Mouse (Mus musculus) regulatory T cell (primary cell): ENCODE results near the gene G3bp2.

ENCODE experiments used
- in situ Hi-C: fragments of 300-600 bp; cut with MboI, MseI; formaldehyde crosslinking; loops from one replicate; pipeline ENCODE4 v1.15.1; 2025; ENCODE audit warnings: high pct_unique_total_duplicates

G3bp2 gene

DNA sequence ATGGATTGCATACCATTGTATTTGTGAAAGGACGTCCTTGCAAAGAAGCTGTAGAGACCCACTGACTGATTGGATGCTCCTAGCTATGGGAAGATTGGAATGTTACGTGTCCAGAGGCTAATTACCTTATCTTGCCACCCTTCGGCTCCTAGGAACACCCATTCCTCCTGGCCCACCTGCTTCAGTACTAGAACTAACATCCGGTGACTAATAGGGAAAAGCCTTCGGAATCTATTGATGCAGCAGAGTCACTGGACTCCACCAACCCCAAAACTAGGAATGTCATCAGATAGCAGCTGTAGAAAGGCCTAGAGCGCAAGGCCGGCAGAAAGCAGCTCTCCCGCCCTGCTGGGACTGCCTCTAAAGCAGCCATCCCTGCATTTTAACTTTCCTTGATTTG lies 18.1 kb upstream of the G3bp2 start:
- in situ Hi-C loops: no loop called here

GRCm38 (mm10) chr5:92098351-92099109 lies 15.0 kb upstream of the G3bp2 start:
- in situ Hi-C loops: no loop called here

- in situ Hi-C loops: no loop called here
These were observed 14.3 kb upstream of the G3bp2 start for GRCm38 (mm10) chr5:92097779-92098178.

DNA sequence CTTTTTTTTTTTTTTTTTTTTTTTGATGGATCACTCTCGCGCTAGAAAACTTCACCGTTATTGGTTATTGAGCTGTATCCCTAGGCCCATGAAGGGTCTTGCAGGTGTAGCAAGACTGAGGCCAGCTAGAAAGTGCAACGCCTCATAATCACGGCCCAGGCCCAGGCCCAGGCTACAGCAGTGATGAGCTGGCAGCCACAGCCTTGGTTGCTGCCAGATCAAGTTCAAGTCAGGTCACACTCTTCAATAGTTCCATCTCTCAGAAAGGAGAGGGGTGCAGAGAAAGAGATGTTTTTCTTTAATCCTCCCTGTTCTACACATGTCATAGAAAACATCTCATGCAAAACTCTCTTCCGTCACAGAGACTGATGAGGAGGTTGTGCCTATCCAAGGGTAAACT lies 13.3 kb upstream of the G3bp2 start:
- in situ Hi-C loops: no loop called here

GRCm38 (mm10) chr5:92094062-92094415 lies 10.5 kb upstream of the G3bp2 start:
- in situ Hi-C loops: no loop called here

- in situ Hi-C loops: no loop called here
These were observed 9.9 kb upstream of the G3bp2 start for GRCm38 (mm10) chr5:92093263-92094061.

DNA sequence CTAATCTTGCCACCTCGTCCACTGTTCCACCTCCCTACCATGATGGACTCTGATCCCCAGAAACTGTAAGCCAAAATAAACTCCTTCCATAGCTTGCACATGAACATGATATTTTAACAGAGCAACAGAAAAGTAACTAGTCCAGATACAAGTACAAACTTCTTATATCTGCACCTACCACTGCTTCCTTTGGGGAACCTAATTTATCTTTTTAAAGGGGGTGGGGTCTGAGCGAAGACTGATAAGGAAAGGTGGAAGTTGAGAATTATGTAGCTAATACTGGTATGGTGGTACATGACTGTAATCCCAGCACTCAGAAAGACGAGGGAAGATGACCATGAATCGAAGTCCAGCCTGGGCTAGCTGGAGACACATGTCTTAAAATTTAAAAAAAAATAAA lies 4.0 kb upstream of the G3bp2 start:
- in situ Hi-C loops: no loop called here

GRCm38 (mm10) chr5:92085821-92086550 lies 2.5 kb upstream of the G3bp2 start:
- in situ Hi-C loops: no loop called here

GRCm38 (mm10) chr5:92085246-92085645 lies 1.7 kb upstream of the G3bp2 start:
- in situ Hi-C loops: no loop called here

DNA sequence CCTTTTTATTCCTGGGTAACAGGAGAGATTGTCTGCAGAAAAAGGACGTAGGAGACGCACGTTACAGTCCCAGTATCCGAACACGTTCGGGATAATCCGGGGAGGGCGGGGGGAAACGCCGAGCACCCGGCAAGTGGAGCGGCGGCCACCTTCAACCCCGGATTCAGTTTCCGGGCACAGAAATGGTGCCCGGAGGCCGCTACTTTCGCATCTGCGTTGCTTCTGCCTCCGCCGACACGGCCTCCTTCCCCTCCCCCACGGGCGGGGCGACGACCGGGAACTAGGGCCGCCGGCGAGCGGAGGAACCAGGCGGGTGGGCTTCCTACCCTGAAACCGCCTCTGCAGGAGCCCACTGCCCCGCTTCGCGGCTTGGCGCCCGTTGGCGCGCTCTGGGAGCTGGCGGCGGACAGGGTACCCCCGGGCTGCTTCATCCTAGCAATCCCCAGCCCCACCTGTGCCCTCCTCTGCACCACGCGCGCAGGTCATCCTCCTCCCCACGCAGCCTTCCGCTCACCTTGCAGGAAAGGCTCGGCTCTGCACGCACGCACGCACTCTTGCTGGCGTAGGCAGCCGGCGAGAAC lies 608 bp downstream of the G3bp2 start:
- in situ Hi-C loops: no loop called here

DNA sequence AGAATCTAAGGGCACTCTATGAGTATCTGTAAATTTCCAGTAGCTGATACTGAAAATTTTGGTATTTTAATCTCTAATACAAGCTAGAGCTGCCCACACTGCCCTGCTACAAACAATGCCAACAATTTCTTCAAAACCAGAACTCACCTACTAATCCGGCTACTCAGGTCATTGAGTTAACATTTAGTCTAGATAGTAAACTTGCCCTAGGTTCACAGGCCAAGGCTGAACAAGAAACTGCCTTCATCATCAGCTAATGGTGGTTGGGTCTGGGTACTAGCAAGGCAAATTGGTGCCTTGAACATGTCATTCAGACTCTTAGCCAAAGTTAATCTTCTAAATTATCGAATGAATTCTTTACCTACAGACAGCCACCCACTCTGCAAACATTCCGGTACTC lies 2.2 kb downstream of the G3bp2 start:
- in situ Hi-C loops: no loop called here

DNA sequence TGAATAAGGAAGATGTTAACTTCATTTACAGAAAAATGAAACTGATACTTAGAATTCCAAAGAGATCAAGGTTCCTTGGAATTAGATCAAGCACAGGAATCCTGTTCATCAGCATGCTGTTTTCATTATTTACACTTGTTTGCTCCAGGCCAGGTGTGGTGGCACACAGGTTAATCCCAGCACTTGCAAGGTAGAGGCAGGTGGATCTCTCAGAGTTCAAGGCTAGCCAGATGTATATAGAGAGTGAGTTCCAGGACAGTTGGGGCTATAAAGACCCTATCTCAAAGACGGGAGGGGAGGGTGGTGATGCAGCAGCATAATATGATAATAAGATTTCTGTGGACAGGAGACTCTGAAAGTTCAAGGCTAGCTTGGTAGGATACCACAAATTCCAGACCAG lies 3.1 kb downstream of the G3bp2 start:
- in situ Hi-C loops: no loop called here

DNA sequence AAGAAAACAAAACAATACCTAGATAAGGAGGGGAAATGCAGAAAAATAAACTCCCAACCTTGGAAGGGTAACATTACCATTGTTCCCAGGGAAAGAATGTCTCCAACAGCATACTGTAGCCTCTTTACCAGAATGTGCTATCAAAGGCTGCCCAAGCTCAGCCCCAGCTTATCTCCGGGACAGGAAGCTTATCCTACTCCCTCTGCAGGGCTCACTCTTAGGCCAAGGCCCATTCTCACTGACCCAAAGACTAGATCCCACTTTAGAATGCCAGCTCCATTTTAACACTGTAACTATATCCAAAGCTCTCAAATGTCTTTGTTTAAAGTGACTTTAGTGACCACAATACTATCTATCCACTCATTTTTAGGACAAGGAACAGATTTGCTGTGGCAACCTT lies 4.2 kb downstream of the G3bp2 start:
- in situ Hi-C loops: loop anchor here (5.0 kb wide), 1 partner anchor 38 kb away; no protein-coding TSS in a partner anchor

GRCm38 (mm10) chr5:92078751-92079150 lies 4.8 kb downstream of the G3bp2 start:
- in situ Hi-C loops: loop anchor here (5.0 kb wide), 1 partner anchor 39 kb away; no protein-coding TSS in a partner anchor

DNA sequence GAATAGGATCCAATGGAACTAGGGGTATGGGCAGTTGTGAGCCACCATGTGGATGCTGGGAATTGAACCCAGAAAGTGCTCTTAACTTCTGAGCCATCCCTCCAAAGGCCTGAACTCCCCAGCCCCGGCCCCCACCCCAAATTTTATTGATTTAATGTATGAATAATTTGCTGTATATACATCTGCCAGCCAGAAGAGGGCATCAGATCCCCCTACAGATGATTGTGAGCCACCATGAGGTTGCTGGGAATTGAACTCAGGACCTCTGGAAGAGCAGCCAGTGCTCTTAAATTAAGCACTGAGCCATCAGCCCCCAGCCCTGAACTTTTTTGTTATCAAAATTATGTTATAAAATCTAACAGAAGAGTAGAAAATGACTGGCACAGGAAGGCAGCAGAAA lies 7.2 kb downstream of the G3bp2 start:
- in situ Hi-C loops: loop anchor here (5.0 kb wide), 1 partner anchor 41 kb away; no protein-coding TSS in a partner anchor

DNA sequence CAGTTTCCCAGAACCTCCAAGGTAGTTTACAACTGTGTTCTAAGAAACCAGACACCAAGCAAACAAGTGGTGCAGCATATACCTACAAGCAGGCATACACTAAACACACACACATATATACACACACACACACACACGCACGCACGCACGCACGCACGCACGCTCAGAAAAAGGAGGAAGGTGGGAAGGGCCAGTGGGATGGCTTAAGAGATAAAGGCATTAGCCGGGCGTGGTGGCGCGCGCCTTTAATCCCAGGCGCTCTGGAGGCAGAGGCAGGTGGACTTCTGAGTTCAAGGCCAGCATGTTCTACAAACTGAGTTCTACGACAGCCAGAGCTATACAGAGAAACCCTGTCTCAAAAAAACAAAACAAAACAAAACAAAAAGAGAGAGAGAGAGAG lies 9.5 kb downstream of the G3bp2 start:
- in situ Hi-C loops: loop anchor here (25.0 kb wide), 1 partner anchor 1837 kb away; no protein-coding TSS in a partner anchor

DNA sequence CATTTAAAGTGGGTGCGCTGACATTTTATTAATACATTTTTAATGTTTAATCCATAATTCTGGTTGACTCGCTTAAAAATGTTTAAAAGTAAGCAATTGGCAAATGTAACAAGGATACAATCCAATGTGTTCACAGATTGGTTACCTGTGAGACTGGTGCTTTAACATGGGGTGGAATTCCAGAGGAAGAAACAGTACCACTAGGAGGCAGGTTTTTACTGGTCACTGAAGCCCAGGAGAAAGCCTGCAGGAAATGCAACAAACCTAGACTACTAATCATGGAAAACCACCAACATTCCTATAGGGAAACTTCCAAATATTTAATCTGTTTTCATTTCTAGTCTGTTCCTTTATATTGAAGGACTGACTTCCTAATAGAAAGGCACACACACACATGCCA lies 20.3 kb downstream of the G3bp2 start:
- in situ Hi-C loops: loop anchor here (25.0 kb wide), 1 partner anchor 1826 kb away; no protein-coding TSS in a partner anchor

- in situ Hi-C loops: loop anchor here (25.0 kb wide), 1 partner anchor 1816 kb away; no protein-coding TSS in a partner anchor
These were observed 30.7 kb downstream of the G3bp2 start for GRCm38 (mm10) chr5:92052866-92053265.

DNA sequence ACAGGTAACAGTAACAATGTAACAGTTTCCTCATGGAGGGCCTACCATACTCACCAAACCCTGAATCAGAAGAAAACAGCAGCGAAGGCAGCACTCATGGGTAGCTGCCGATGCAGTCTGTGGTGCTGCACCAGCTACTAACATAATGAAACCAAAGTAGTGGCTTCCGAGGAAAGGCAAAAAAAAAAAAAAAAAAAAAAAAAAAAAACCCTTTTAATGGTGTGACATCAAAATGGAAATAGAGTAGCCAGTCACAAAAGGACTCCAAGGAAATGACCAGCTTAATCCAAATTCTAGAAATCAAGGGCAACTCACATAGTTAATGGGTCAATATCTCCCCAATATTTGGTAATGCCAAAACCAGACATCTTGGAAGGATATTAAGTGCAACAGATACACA lies 33.1 kb downstream of the G3bp2 start:
- in situ Hi-C loops: loop anchor here (25.0 kb wide), 1 partner anchor 1813 kb away; no protein-coding TSS in a partner anchor

- in situ Hi-C loops: loop anchor here (5.0 kb wide), 1 partner anchor 81 kb away; the partner anchor contains the start of gene Rchy1
These were observed 39.7 kb downstream of the G3bp2 start, which contains the start of gene Cdkl2 for GRCm38 (mm10) chr5:92043783-92044182. TSS of gene Cdkl2 (minus strand) at chr5:92043883.
